Mouse (Mus musculus) heart, embryonic 15.5 days (tissue): ENCODE data around the gene Tmem253. TPM values are rescaled to one million over a fixed set of nuclear protein-coding genes. Genes with fewer than 3 reads are reported as not detected.
"Not testable (repeated sequence)": the region's sequence is repeated elsewhere in the genome, so short reads cannot be mapped to it uniquely, and the experiment has no call there.

ENCODE experiments used
- ATAC-seq: fragments of 200-750 bp; cut with Nextera tagmentation; replicated peaks from 2 replicates; pipeline ENCODE4 v1.8.0; 2017; ENCODE audit warnings: low read depth, moderate TSS enrichment; ENCODE audit not compliant: insufficient number of reproducible peaks, insufficient read depth, low FRiP score
- H3K27ac ChIP-seq: fragments of 300-500 bp; sonication (generic); 2 replicates; pipeline ENCODE4 v1.5.1; 2015; ENCODE audit warnings: mild to moderate bottlenecking, inconsistent platforms
- H3K27me3 ChIP-seq: fragments of 300-500 bp; sonication (generic); 2 replicates; pipeline ENCODE4 v1.6.1; 2015; ENCODE audit warnings: inconsistent platforms
- H3K36me3 ChIP-seq: fragments of 300-500 bp; sonication (generic); 2 replicates; pipeline ENCODE4 v1.6.1; 2015; ENCODE audit warnings: mild to moderate bottlenecking, inconsistent platforms
- H3K4me1 ChIP-seq: fragments of 300-500 bp; sonication (generic); replicated peaks from 2 replicates; pipeline ENCODE4 v1.6.1; 2015; ENCODE audit warnings: inconsistent platforms
- H3K4me2 ChIP-seq: fragments of 300-500 bp; sonication (generic); 2 replicates; pipeline ENCODE4 v1.6.1; 2015; ENCODE audit warnings: inconsistent platforms, mild to moderate bottlenecking, moderate library complexity
- H3K4me3 ChIP-seq: fragments of 300-500 bp; sonication (generic); 2 replicates; pipeline ENCODE4 v1.5.1; 2015; ENCODE audit warnings: mild to moderate bottlenecking, inconsistent platforms
- H3K9ac ChIP-seq: fragments of 300-500 bp; sonication (generic); 2 replicates; pipeline ENCODE4 v1.6.1; 2015; ENCODE audit warnings: mild to moderate bottlenecking, inconsistent platforms
- H3K9me3 ChIP-seq: fragments of 300-500 bp; sonication (generic); replicated peaks from 2 replicates; pipeline ENCODE4 v1.6.1; 2016; ENCODE audit warnings: inconsistent platforms
- WGBS: fragments of 180-500 bp; shearing (Covaris S2); methylation state at CpG from one replicate; pipeline ENCODE4 v1.1.7; 2015; ENCODE audit warnings: mixed read lengths; 5-methylcytosine and 5-hydroxymethylcytosine counted together
- polyA plus RNA-seq: library from polyadenylated mRNA; unstranded; fragments of >200 nt; fragmentation: Nextera tagmentation; extraction: Ambion mirVana; gene quantifications from 2 replicates; pipeline ENCODE4 v1.2.1, GENCODE M21; 2015

The Tmem253 gene
- polyA plus RNA-seq, 1 experiment from 2014 or later, result 0.60 TPM

GRCm38 (mm10) chr14:52022709-52023459, 7.4 kb downstream of the Tmem253 start:
- no peak for ATAC-seq
- H3K4me2 ChIP-seq, result peak overlapping the region; percentile 62
- peak overlapping the region; percentile 23; the same call in 1 of the 2 replicates for H3K9ac ChIP-seq
- H3K4me1 ChIP-seq, result peaks cover 35% of the 10 kb centered on the region
- peak overlapping the region; percentile 37 for H3K4me3 ChIP-seq
- no peaks in the 10 kb centered on the region for H3K27me3 ChIP-seq
- no peaks in the 10 kb centered on the region for H3K36me3 ChIP-seq
- H3K9me3 ChIP-seq, result no peaks in the 10 kb centered on the region
- WGBS, result 5% methylated on average over 23 of the region's 23 CpGs
- H3K27ac ChIP-seq, result peak overlapping the region; percentile 85

- peaks cover 27% of the 10 kb centered on the region for H3K4me1 ChIP-seq
- no peaks in the 10 kb centered on the region for H3K27me3 ChIP-seq
- H3K27ac ChIP-seq, result no peak overlapping the region
- WGBS, result 78% methylated on average over 2 of the region's 2 CpGs
- H3K4me3 ChIP-seq, result no peak overlapping the region
- no peaks in the 10 kb centered on the region for H3K36me3 ChIP-seq
- no peak for ATAC-seq
- H3K9ac ChIP-seq, result no peak overlapping the region
- no peak overlapping the region for H3K4me2 ChIP-seq
- H3K9me3 ChIP-seq, result no peaks in the 10 kb centered on the region
Observed at GRCm38 (mm10) chr14:52024133-52024532, 8.7 kb downstream of the Tmem253 start.

- no peaks in the 10 kb centered on the region for H3K27me3 ChIP-seq
- H3K27ac ChIP-seq, result no peak overlapping the region
- WGBS, result 80% methylated on average over 4 of the region's 4 CpGs
- H3K4me2 ChIP-seq, result no peak overlapping the region
- peaks cover 20% of the 10 kb centered on the region for H3K4me1 ChIP-seq
- no peak overlapping the region for H3K9ac ChIP-seq
- no peaks in the 10 kb centered on the region for H3K9me3 ChIP-seq
- no peak overlapping the region for H3K4me3 ChIP-seq
- no peak for ATAC-seq
- no peaks in the 10 kb centered on the region for H3K36me3 ChIP-seq
Observed at GRCm38 (mm10) chr14:52026342-52026741, 10.9 kb downstream of the Tmem253 start.

- Histone ChIP-seq H3K27ac (no peak overlapping the region), H3K9ac (no peak overlapping the region), H3K4me3 (no peak overlapping the region), H3K27me3 (no peaks in the 10 kb centered on the region), H3K4me1 (no peaks in the 10 kb centered on the region), H3K4me2 (no peak overlapping the region), H3K36me3 (no peaks in the 10 kb centered on the region), H3K9me3 (no peaks in the 10 kb centered on the region)
- WGBS, result 80% methylated on average over 6 of the region's 6 CpGs
- ATAC-seq, result no peak
Observed at GRCm38 (mm10) chr14:52035926-52036325, 20.5 kb downstream of the Tmem253 start.

GRCm38 (mm10) chr14:52039332-52039731, 23.9 kb downstream of the Tmem253 start:
- 84% methylated on average over 5 of the region's 5 CpGs for WGBS
- no peak for ATAC-seq
- H3K4me1 ChIP-seq, result no peaks in the 10 kb centered on the region

GRCm38 (mm10) chr14:52042359-52042758, 26.9 kb downstream of the Tmem253 start, which contains the start of gene Olfr221:
Gene Olfr221, minus strand, starts transcription at chr14:52042459.
- not testable (repeated sequence) for H3K4me1 ChIP-seq, H3K27me3 ChIP-seq, H3K4me3 ChIP-seq, H3K27ac ChIP-seq, ATAC-seq, H3K9me3 ChIP-seq, H3K9ac ChIP-seq, H3K4me2 ChIP-seq, H3K36me3 ChIP-seq
- 50% methylated on average over 3 of the region's 3 CpGs for WGBS

More at GRCm38 (mm10) chr14:52039332-52039731, 23.9 kb downstream of the Tmem253 start:
- H3K4me2 ChIP-seq, result no peak overlapping the region
- H3K9me3 ChIP-seq, result no peaks in the 10 kb centered on the region
- H3K9ac ChIP-seq, result no peak overlapping the region
- H3K4me3 ChIP-seq, result no peak overlapping the region
- no peaks in the 10 kb centered on the region for H3K27me3 ChIP-seq
- H3K36me3 ChIP-seq, result no peaks in the 10 kb centered on the region
- H3K27ac ChIP-seq, result no peak overlapping the region

- Histone ChIP-seq H3K9ac (no peak overlapping the region), H3K4me3 (no peak overlapping the region), H3K4me1 (peaks cover 2% of the 10 kb centered on the region; the same call in 1 of the 2 replicates), H3K27me3 (no peaks in the 10 kb centered on the region), H3K27ac (no peak overlapping the region), H3K36me3 (no peaks in the 10 kb centered on the region), H3K9me3 (no peaks in the 10 kb centered on the region), H3K4me2 (no peak overlapping the region)
- WGBS, result 50% methylated on average over 6 of the region's 6 CpGs
- ATAC-seq, result no peak
Observed at GRCm38 (mm10) chr14:52043446-52043845, 28.0 kb downstream of the Tmem253 start.

GRCm38 (mm10) chr14:52044901-52045678, 29.6 kb downstream of the Tmem253 start:
- Histone ChIP-seq H3K4me3 (no peak overlapping the region), H3K4me2 (0 out of 2 replicates have a peak overlapping the region, but pooled peaks have one; percentile 21), H3K4me1 (peaks cover 2% of the 10 kb centered on the region; the same call in 1 of the 2 replicates), H3K36me3 (no peaks in the 10 kb centered on the region), H3K27ac (no peak overlapping the region), H3K27me3 (no peaks in the 10 kb centered on the region), H3K9me3 (no peaks in the 10 kb centered on the region), H3K9ac (no peak overlapping the region)
- WGBS, result 7% methylated on average over 8 of the region's 8 CpGs
- no peak for ATAC-seq

- no peaks in the 10 kb centered on the region for H3K36me3 ChIP-seq
- H3K27ac ChIP-seq, result no peak overlapping the region
- no peak overlapping the region for H3K4me3 ChIP-seq
- H3K4me1 ChIP-seq, result peaks cover 2% of the 10 kb centered on the region; the same call in 1 of the 2 replicates
- H3K4me2 ChIP-seq, result no peak overlapping the region
- no peak for ATAC-seq
- no peak overlapping the region for H3K9ac ChIP-seq
- no peaks in the 10 kb centered on the region for H3K9me3 ChIP-seq
- 74% methylated on average over 9 of the region's 9 CpGs for WGBS
- H3K27me3 ChIP-seq, result no peaks in the 10 kb centered on the region
Observed at GRCm38 (mm10) chr14:52045966-52046565, 30.6 kb downstream of the Tmem253 start.

GRCm38 (mm10) chr14:52052720-52053119, 37.3 kb downstream of the Tmem253 start:
- not testable (repeated sequence) for H3K36me3 ChIP-seq, H3K4me3 ChIP-seq, H3K27me3 ChIP-seq, H3K27ac ChIP-seq, ATAC-seq, H3K9ac ChIP-seq, H3K9me3 ChIP-seq, H3K4me1 ChIP-seq, H3K4me2 ChIP-seq
- WGBS, result 91% methylated on average over 3 of the region's 3 CpGs

- Histone ChIP-seq H3K27ac (no peak overlapping the region), H3K4me1 (no peaks in the 10 kb centered on the region), H3K9me3 (no peaks in the 10 kb centered on the region), H3K9ac (no peak overlapping the region), H3K36me3 (no peaks in the 10 kb centered on the region), H3K4me2 (no peak overlapping the region), H3K4me3 (no peak overlapping the region), H3K27me3 (no peaks in the 10 kb centered on the region)
- 65% methylated on average over 4 of the region's 4 CpGs for WGBS
- no peak for ATAC-seq
Observed at GRCm38 (mm10) chr14:52059982-52060381, 44.5 kb downstream of the Tmem253 start.
